Mouse (Mus musculus) erythroblast, embryonic 14.5 days (primary cell): ENCODE measurements at regions not wholly inside any gene's neighbourhood (a gene's known extent, or its start where the extent isn't known, plus 50 kb on each side); places are given as distances from the start of the nearest gene placed in this dataset.

Experiments
- GATA1 ChIP-seq: IDR thresholded peaks from 2 replicates; pipeline ENCODE4 v1.6.1; 2012; ENCODE audit warnings: low read length, inconsistent platforms, mixed read lengths
- TAL1 ChIP-seq: IDR thresholded peaks from 3 replicates; pipeline ENCODE4 v1.6.1; 2012; ENCODE audit warnings: low read length, inconsistent platforms, mixed read lengths

GRCm38 (mm10) chr2:179093996-179094395 is 348.2 kb upstream of the Cdh4 start:
- TF ChIP-seq GATA1 = no peak
- no peak for TF ChIP-seq TAL1
